Mouse (Mus musculus): ENCODE measurements at regions not wholly inside any gene's neighbourhood (a gene's known extent, or its start where the extent isn't known, plus 50 kb on each side); places are given as distances from the start of the nearest gene placed in this dataset.

DNA sequence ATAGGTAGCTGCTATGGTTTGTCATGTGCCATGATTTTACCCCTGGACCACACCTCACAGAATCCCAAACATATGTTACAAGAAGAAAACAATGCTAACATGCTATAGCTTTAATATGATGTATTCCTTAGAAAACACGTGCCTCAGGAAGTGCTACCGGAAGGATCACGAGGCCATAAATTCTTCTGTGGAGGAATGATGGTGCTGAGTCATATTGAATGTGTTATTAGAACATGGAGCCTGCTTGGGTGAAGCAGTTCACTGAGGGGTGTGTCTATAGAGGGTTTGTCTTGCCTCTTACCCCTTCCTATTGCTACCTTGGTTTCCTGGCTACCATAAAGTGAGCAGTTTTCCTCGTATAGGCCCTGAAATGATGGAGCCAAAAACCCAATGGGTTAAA, 104.1 kb upstream of the Tsc22d2 start:
- in situ Hi-C loops (cut with MboI): no loop called here

GRCm38 (mm10) chr3:58311104-58311685, 103.3 kb upstream of the Tsc22d2 start:
- in situ Hi-C loops (cut with MboI): no loop called here

DNA sequence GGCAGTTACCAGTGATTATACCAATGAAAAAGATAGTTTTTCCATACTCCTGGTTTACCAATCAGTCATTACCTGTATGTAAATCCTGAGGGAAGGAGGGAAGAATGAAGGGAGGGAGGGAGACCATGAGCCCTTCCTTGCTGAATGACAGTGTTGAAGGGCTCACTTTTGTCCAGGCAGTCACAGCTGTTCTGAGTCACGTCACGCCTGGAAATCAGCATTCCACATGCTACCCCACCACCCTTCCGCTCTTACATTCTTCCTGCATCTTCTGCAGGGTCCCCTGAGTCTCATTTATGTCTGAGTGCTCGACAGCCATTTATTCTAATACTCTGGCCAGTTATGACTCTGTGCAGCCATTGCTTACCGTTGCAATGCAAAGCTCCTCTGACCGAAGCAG, 101.9 kb upstream of the Tsc22d2 start:
- in situ Hi-C loops (cut with MboI): no loop called here

- in situ Hi-C loops (cut with MboI): no loop called here
Measured at GRCm38 (mm10) chr3:58315236-58315635, 99.3 kb upstream of the Tsc22d2 start.

DNA sequence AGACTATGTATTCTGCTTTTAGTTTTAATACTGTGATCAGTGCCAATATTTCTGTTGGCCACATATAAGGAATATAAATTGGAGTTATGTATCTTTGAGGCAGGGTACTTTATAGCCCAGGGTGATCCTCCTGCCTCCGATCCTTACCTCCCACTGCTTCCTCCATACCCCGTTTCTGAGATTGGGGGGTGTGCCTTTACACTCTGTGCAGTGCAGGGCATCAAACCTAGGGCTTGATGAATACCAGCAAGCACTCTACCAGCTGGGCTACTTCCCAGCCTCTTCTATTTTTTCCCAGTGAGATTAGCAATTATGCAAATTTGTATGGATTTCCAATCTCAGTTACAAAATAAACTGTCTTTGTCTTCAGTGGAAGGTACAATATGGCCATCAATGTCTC, 97.3 kb upstream of the Tsc22d2 start:
- in situ Hi-C loops (cut with MboI): no loop called here

- in situ Hi-C loops (cut with MboI): no loop called here
Measured at GRCm38 (mm10) chr3:58318756-58319155, 95.8 kb upstream of the Tsc22d2 start.

DNA sequence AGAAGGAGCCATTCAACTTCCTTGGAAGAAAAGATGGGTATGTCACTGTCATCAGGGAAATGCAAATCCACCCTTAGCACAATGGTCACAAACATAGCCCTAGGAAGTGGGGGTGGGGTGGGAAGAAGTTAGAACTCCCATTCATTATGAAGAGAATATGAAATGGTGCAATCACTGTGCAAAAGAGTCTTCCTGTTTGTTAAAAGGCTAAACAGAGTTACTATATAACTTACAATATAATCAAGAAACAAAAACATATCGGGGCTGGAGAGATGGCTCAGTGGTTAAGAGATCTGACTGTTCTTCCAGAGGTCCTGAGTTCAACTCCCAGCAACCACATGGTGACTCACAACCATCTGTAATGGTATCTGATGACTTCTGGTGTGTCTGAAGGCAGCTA, 95.1 kb upstream of the Tsc22d2 start:
- in situ Hi-C loops (cut with MboI): no loop called here

DNA sequence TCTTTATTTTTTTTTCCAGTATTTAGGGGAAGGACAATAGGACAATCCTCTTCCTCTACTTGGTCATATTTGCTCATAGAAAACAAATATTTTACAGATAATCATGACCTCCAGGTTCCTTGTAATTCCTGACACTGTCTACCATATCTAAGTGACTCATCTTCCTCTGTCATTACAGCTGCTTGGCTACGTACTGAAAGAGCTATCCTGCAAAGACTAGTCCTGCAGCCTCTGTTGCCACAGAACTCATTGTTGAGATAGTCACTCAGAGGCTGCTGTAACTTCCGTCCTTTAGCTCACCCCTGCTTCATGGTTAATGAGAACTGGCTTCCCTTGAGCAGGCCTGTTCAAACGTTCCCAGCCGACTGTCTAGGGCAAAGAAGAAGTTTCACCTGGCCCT, 93.7 kb upstream of the Tsc22d2 start:
- in situ Hi-C loops (cut with MboI): no loop called here

DNA sequence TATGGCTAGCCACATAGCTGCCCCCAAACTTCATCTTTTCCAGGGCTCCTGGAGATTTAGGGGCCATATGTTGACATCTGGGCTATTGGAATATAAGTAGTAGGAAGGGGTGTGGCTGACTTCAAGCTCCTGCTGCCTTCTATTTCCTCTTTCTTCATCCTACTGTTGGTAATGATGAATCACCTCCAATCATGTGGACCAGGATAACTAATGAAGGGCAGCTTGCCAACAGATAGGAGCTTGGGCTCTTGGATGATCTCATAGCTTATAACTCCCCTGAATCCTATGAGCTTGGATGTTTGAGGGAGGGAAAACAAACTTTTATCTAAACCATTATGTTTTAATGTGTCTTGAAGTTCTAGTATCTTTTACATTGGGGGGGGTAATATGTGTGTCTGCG, 92.2 kb upstream of the Tsc22d2 start:
- in situ Hi-C loops (cut with MboI): no loop called here

GRCm38 (mm10) chr3:58327721-58328120, 86.8 kb upstream of the Tsc22d2 start:
- in situ Hi-C loops (cut with MboI): no loop called here

DNA sequence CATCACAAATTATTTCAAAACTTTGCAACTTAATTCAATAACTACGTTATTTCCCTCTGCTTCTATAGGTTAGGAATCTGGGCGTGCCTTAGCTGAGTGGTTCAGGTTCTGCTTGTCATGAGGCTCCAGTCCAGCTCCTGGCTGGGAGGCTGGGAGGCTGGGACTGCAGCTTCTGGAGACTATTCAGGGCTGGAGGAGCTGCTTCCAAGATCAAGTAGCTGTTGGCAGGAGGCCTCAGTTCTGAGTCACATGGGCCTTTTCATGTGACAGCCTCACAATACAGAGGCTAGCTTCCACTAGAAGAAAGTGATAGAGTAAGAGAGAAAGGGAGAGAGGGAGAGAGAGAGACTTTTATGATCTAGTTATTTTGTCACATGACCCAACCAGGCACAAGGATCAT, 84.3 kb upstream of the Tsc22d2 start:
- in situ Hi-C loops (cut with MboI): no loop called here

DNA sequence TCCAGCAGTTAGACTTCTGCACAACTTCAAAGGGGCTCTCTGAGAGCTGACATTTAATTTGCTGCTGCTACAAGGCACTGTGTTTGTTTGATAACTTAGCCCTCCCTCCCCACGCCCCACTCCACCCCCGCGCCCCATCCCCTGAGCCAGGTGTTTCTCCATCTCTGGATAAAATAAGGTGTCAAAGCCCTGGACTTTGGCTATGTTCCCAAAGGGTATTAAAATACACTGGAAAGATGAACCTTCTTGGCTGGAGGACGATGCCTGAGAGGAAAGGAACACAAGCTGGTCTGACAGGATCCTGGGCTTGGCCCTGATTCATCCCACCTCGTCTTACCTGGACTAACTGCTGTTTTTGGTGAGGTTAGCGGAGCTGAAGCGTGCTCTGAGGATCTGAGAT, 80.5 kb upstream of the Tsc22d2 start:
- in situ Hi-C loops (cut with MboI): no loop called here

DNA sequence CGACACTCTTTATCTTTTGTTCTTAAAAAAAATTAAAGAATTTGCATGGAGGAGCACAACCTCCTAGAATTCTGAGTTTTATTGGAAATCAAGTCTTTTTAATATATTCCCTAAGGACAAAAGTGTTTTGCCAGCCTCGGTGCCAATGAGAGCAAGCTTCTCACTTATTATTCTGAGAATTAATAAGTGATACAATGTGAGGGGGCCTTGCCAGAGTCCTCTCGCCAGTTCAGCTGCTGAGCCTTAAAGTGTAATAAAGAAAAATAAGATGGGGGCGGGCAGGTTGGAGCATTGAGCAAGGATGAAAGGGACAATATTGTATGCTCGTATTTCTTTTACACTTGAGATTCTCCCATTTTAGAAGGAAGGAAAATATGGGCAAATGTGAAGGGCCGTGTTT, 79.2 kb upstream of the Tsc22d2 start:
- in situ Hi-C loops (cut with MboI): no loop called here

DNA sequence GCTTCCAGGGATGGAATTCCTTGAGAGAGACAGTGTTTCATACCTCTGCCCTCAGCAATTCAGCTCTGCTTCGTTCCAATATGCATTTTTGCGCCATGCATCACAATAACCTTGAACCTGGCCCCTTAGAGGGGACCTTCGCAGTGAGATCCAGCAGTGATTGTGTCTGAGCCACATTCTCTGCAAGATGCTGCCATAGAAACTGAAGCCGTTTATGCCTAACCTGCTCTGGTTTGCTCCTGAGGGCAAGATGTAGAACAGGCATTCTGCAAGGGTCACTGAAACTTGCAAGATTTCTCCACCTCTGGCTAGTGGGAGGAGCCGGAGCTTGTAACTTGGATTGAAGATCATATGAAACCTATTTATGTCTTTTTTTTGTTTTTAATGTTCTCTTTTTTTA, 78.4 kb upstream of the Tsc22d2 start:
- in situ Hi-C loops (cut with MboI): no loop called here

DNA sequence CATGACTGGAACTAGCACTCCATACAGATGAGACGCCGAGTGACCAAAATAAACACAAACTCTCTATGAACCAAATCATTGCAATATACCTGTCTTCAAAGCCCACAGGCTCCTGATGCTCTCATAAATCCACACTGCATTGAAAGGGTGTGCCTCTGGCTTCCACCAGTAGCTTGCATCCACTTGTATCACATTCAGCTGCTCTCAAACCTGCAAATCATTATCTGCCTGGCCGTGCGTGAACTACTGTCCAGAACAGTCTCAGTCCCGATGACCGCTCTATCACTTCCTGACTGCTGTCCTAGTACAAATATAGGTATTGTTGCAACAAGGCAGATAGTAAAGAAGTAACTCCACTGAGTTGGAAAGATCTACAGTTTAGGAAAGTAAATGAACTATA, 77.9 kb upstream of the Tsc22d2 start:
- in situ Hi-C loops (cut with MboI): no loop called here

GRCm38 (mm10) chr3:58338976-58339375, 75.5 kb upstream of the Tsc22d2 start:
- in situ Hi-C loops (cut with MboI): no loop called here

GRCm38 (mm10) chr3:58342096-58342495, 72.4 kb upstream of the Tsc22d2 start:
- in situ Hi-C loops (cut with MboI): no loop called here

GRCm38 (mm10) chr3:58362563-58362962, 52.0 kb upstream of the Tsc22d2 start:
- in situ Hi-C loops (cut with MboI): no loop called here

DNA sequence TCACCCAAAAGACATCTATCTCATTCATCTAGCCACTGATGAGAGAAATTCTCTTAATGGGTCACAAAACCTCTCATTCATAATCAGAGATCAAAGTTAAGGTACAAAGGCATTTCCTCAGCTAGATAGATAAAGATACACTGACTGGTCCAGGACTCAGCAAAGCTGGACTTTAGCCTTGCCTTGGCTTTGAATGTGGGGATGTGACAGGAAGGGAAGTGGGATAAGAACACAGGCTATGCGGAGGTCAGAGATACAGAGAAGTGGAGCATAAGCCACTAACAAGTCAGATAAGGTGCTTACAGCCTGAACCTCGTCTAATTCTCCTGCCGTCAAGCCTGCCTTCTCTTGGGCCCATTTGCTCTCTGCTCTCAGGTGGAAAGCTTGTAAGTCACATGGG, 50.0 kb upstream of the Tsc22d2 start:
- in situ Hi-C loops (cut with MboI): no loop called here

Data from mature B cell (primary cell).